Mouse (Mus musculus) CH12.LX (cell line): ENCODE results near the gene Meioc.

Experiments
- CTCF ChIP-seq, 2 experiments: IDR thresholded peaks in 1 of 2; conservative IDR thresholded peaks in 1 of 2; 2 replicates each; pipeline ENCODE4 v1.5.1; 2011 to 2012; ENCODE audit warnings: low read depth in 2 of 2, low read length in 2 of 2, improper control_type of control experiment in 1 of 2, inconsistent platforms in 1 of 2, mild to moderate bottlenecking in 1 of 2, moderate library complexity in 1 of 2
- ELF1 ChIP-seq: IDR thresholded peaks from 2 replicates; pipeline ENCODE4 v1.6.1; 2014; ENCODE audit warnings: low read depth, mild to moderate bottlenecking, inconsistent platforms, low read length, improper control_type of control experiment
- HCFC1 ChIP-seq: IDR thresholded peaks from 2 replicates; pipeline ENCODE4 v1.6.1; 2012; ENCODE audit warnings: low read depth, mild to moderate bottlenecking, inconsistent platforms, low read length, improper control_type of control experiment
- MXI1 ChIP-seq: IDR thresholded peaks from 2 replicates; pipeline ENCODE4 v1.6.1; 2011; ENCODE audit warnings: mild to moderate bottlenecking, low read depth, low read length, improper control_type of control experiment
- POLR2A ChIP-seq: IDR thresholded peaks from 2 replicates; pipeline ENCODE4 v1.6.1; 2011; ENCODE audit warnings: low read depth, mild to moderate bottlenecking, improper control_type of control experiment, low read length

DNA sequence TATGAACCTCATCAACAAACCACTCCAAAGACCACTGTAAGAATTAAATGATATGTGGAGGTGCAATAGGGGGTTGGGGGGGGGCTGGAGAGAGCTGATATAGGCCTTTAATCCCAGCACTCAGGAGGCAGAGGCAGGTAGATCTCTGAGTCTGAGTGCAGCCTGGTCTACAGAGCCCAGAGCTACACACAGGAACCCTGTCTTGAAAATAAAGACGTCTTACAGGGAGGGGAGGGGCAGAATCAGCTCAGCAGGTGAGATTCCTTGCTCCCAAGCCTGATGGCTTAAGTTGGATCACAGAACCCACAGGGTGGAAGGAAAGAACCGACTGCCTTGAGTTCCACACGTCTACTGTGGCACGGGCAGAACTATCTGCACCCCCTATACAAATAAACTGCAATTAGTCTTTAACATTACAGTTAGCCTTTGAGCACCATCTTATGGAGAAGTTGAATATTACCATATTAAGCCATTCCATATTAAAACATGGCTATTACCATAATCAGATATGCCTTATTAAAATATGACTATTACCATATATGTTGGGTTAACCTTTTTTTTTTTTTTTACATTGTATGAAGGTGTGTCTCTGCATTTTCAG is 7.1 kb upstream of the Meioc start:
- peak in 1 of 2 experiments; percentile 57; a peak in 2 of 4 replicates for TF ChIP-seq CTCF (conservative IDR thresholded peaks at IDR 0.05 in 1 of 2, IDR thresholded peaks at IDR 0.05 in 1 of 2; ENCODE audit: low read depth in 2 of 2, low read length in 2 of 2)
- no peak for TF ChIP-seq HCFC1
- no peak for TF ChIP-seq POLR2A
- TF ChIP-seq ELF1: no peak
- TF ChIP-seq MXI1: no peak
